Mouse (Mus musculus) embryonic fibroblast, embryonic 13.5 days (primary cell): ENCODE data around the gene Il4.

ENCODE experiments used
- CTCF ChIP-seq: IDR thresholded peaks from 2 replicates; pipeline ENCODE4 v1.5.1; 2011; ENCODE audit warnings: mild to moderate bottlenecking, control low read depth, low read length, moderate library complexity, borderline replicate concordance; ENCODE audit not compliant: insufficient read depth
- POLR2A ChIP-seq: IDR thresholded peaks from 2 replicates; pipeline ENCODE4 v1.6.1; 2011; ENCODE audit warnings: low read depth, mild to moderate bottlenecking, control low read depth, low read length, moderate library complexity

GRCm38 (mm10) chr11:53644017-53644416, 25.5 kb upstream of the Il4 start:
- TF ChIP-seq CTCF (no peak), POLR2A (no peak)
